Mouse (Mus musculus): ENCODE measurements at regions not wholly inside any gene's neighbourhood (a gene's known extent, or its start where the extent isn't known, plus 50 kb on each side); places are given as distances from the start of the nearest gene placed in this dataset.
"Not testable (repeated sequence)": the region's sequence is repeated elsewhere in the genome, so short reads cannot be mapped to it uniquely, and the experiment has no call there.

- DNase-seq, result not testable (repeated sequence)
- intact Hi-C loops (cut with DNase I), result loop anchor here (5.0 to 10.0 kb wide), 4 partner anchors 355 to 1915 kb away; no protein-coding TSS in a partner anchor
These were observed 724.0 kb upstream of the 4930452B06Rik start for GRCm38 (mm10) chr14:9389878-9390536.

- DNase-seq, result no peak
- intact Hi-C loops (cut with DNase I), result no loop called here
These were observed 723.1 kb upstream of the 4930452B06Rik start for GRCm38 (mm10) chr14:9389180-9389579.

Data from heart, postnatal 36 days (tissue).